Mouse (Mus musculus) kidney, postnatal 0 days (tissue): ENCODE measurements around the gene Crebrf. TPM values are rescaled to one million over a fixed set of nuclear protein-coding genes. Genes with fewer than 3 reads are reported as not detected.

ENCODE experiments used
- ATAC-seq: fragments of 200-750 bp; cut with Nextera tagmentation; replicated peaks from 2 replicates; pipeline ENCODE4 v1.8.0; 2017; ENCODE audit warnings: low read depth, moderate number of reproducible peaks, moderate TSS enrichment, moderate library complexity; ENCODE audit not compliant: low FRiP score
- DNase-seq: peaks from one replicate; pipeline ENCODE4 v3.0.0-alpha.2; 2016; ENCODE audit warnings: low spot score
- H3K27ac ChIP-seq: fragments of 300-500 bp; sonication (generic); 2 replicates; pipeline ENCODE4 v1.5.1; 2014; ENCODE audit warnings: mild to moderate bottlenecking
- H3K27me3 ChIP-seq: fragments of 300-500 bp; sonication (generic); 2 replicates; pipeline ENCODE4 v1.6.1; 2014; ENCODE audit warnings: low read length, mixed read lengths; ENCODE audit not compliant: insufficient read depth
- H3K36me3 ChIP-seq: fragments of 300-500 bp; sonication (generic); 2 replicates; pipeline ENCODE4 v1.6.1; 2014; ENCODE audit warnings: low read length, mixed read lengths; ENCODE audit not compliant: insufficient read depth
- H3K4me1 ChIP-seq: fragments of 300-500 bp; sonication (generic); replicated peaks from 2 replicates; pipeline ENCODE4 v1.6.1; 2014; ENCODE audit warnings: antibody characterized with exemption, low read length, mixed read lengths; ENCODE audit not compliant: insufficient read depth
- H3K4me2 ChIP-seq: fragments of 300-500 bp; sonication (generic); 2 replicates; pipeline ENCODE4 v1.6.1; 2014; ENCODE audit warnings: mild to moderate bottlenecking, low read length, moderate library complexity, mixed read lengths
- H3K4me3 ChIP-seq: fragments of 300-500 bp; sonication (generic); replicated peaks from 2 replicates; pipeline ENCODE4 v1.5.1; 2014; ENCODE audit warnings: low read depth, low read length
- H3K9ac ChIP-seq: fragments of 300-500 bp; sonication (generic); 2 replicates; pipeline ENCODE4 v1.6.1; 2014; ENCODE audit warnings: low read depth, low read length
- H3K9me3 ChIP-seq: fragments of 300-500 bp; sonication (generic); replicated peaks from 2 replicates; pipeline ENCODE4 v1.6.1; 2016; ENCODE audit warnings: low read length, inconsistent platforms, mixed read lengths
- CTCF ChIP-seq: IDR thresholded peaks from 2 replicates; pipeline ENCODE4 v1.5.1; 2016; ENCODE audit warnings: antibody characterized with exemption, low read depth, mild to moderate bottlenecking, moderate library complexity
- whole genome bisulfite sequencing: fragments of 180-500 bp; shearing (Covaris S2); extraction: QIAGEN DNeasy Blood & Tissue Kit; methylation state at CpG from one replicate; pipeline ENCODE4 v1.1.7; 2014; 5-methylcytosine and 5-hydroxymethylcytosine counted together
- polyA plus RNA-seq: library from polyadenylated mRNA; unstranded; fragments of >200 nt; fragmentation: Nextera tagmentation; extraction: Ambion mirVana; gene quantifications from 2 replicates; pipeline ENCODE4 v1.2.1, GENCODE M21; 2015

Crebrf gene
- polyA plus RNA-seq, 1 experiment from 2014 or later, result 17.6 TPM

- ATAC-seq, result no peak
- H3K4me3 ChIP-seq, result no peak overlapping the region
- H3K4me1 ChIP-seq, result 0 out of 2 replicates have a peak, but pooled peaks cover 4% of the 10 kb centered on the region
- no peak overlapping the region for H3K4me2 ChIP-seq
- DNase-seq, result no peak
- H3K27ac ChIP-seq, result no peak overlapping the region
- no peaks in the 10 kb centered on the region for H3K36me3 ChIP-seq
- H3K9ac ChIP-seq, result no peak overlapping the region
- 74% methylated on average over 2 of the region's 2 CpGs for WGBS
- no peak for TF ChIP-seq CTCF
- H3K9me3 ChIP-seq, result no peaks in the 10 kb centered on the region
- no peaks in the 10 kb centered on the region for H3K27me3 ChIP-seq
These were observed 6.4 kb downstream of the Crebrf start for GRCm38 (mm10) chr17:26721802-26722201.

- Histone ChIP-seq H3K9ac (no peak overlapping the region), H3K27me3 (no peaks in the 10 kb centered on the region), H3K4me3 (no peak overlapping the region), H3K4me1 (0 out of 2 replicates have a peak, but pooled peaks cover 4% of the 10 kb centered on the region), H3K9me3 (no peaks in the 10 kb centered on the region), H3K4me2 (no peak overlapping the region), H3K36me3 (no peaks in the 10 kb centered on the region), H3K27ac (no peak overlapping the region)
- no peak for TF ChIP-seq CTCF
- DNase-seq (no peak), ATAC-seq (no peak)
- 41% methylated on average over 1 of the region's 1 CpGs for WGBS
These were observed 9.3 kb downstream of the Crebrf start for GRCm38 (mm10) chr17:26724790-26725189.

- H3K4me1 ChIP-seq, result 0 out of 2 replicates have a peak, but pooled peaks cover 4% of the 10 kb centered on the region
- H3K4me3 ChIP-seq, result no peak overlapping the region
- no peak for TF ChIP-seq CTCF
- DNase-seq (no peak), ATAC-seq (no peak)
- no peak overlapping the region for H3K27ac ChIP-seq
- H3K9me3 ChIP-seq, result no peaks in the 10 kb centered on the region
- H3K4me2 ChIP-seq, result no peak overlapping the region
- 66% methylated on average over 1 of the region's 1 CpGs for WGBS
- H3K27me3 ChIP-seq, result no peaks in the 10 kb centered on the region
- no peaks in the 10 kb centered on the region for H3K36me3 ChIP-seq
- no peak overlapping the region for H3K9ac ChIP-seq
These were observed 11.2 kb downstream of the Crebrf start for GRCm38 (mm10) chr17:26726674-26727073.

- WGBS, result 73% methylated on average over 3 of the region's 3 CpGs
- H3K4me3 ChIP-seq, result no peak overlapping the region
- DNase-seq (no peak), ATAC-seq (no peak)
- H3K4me1 ChIP-seq, result 0 out of 2 replicates have a peak, but pooled peaks cover 4% of the 10 kb centered on the region
- H3K36me3 ChIP-seq, result no peaks in the 10 kb centered on the region
- H3K9me3 ChIP-seq, result no peaks in the 10 kb centered on the region
- no peak overlapping the region for H3K4me2 ChIP-seq
- no peaks in the 10 kb centered on the region for H3K27me3 ChIP-seq
- no peak overlapping the region for H3K27ac ChIP-seq
- no peak for TF ChIP-seq CTCF
- no peak overlapping the region for H3K9ac ChIP-seq
These were observed 11.8 kb downstream of the Crebrf start for GRCm38 (mm10) chr17:26727110-26727755.

GRCm38 (mm10) chr17:26742581-26742980 lies 27.1 kb downstream of the Crebrf start:
- H3K27me3 ChIP-seq, result no peaks in the 10 kb centered on the region
- no peak overlapping the region for H3K9ac ChIP-seq
- H3K36me3 ChIP-seq, result peaks cover 4% of the 10 kb centered on the region; the same call in 1 of the 2 replicates
- DNase-seq, result no peak
- 48% methylated on average over 4 of the region's 4 CpGs for WGBS
- H3K9me3 ChIP-seq, result no peaks in the 10 kb centered on the region
- ATAC-seq, result no peak
- H3K4me3 ChIP-seq, result no peak overlapping the region
- H3K4me1 ChIP-seq, result no peaks in the 10 kb centered on the region
- no peak overlapping the region for H3K27ac ChIP-seq
- TF ChIP-seq CTCF, result no peak
- H3K4me2 ChIP-seq, result no peak overlapping the region

GRCm38 (mm10) chr17:26743294-26743693 lies 27.8 kb downstream of the Crebrf start:
- no peaks in the 10 kb centered on the region for H3K9me3 ChIP-seq
- no peak overlapping the region for H3K27ac ChIP-seq
- H3K27me3 ChIP-seq, result no peaks in the 10 kb centered on the region
- TF ChIP-seq CTCF, result no peak
- WGBS, result 69% methylated on average over 1 of the region's 1 CpGs
- H3K4me3 ChIP-seq, result no peak overlapping the region
- H3K9ac ChIP-seq, result no peak overlapping the region
- ATAC-seq (no peak), DNase-seq (no peak)
- H3K4me1 ChIP-seq, result no peaks in the 10 kb centered on the region
- H3K4me2 ChIP-seq, result no peak overlapping the region
- H3K36me3 ChIP-seq, result peaks cover 4% of the 10 kb centered on the region; the same call in 1 of the 2 replicates
